Mouse (Mus musculus) thymus, adult 2 months (tissue): ENCODE data around the gene Olfr74.

ENCODE experiments used
- CTCF ChIP-seq: fragments of 200-500 bp; IDR thresholded peaks from 2 replicates; pipeline ENCODE4 v1.5.1; 2012; ENCODE audit warnings: mild to moderate bottlenecking, control low read depth, low read length, moderate library complexity, borderline replicate concordance; ENCODE audit not compliant: control insufficient read depth, poor library complexity, insufficient read depth; ENCODE audit errors: extremely low read depth
- POLR2A ChIP-seq: fragments of 200-500 bp; IDR thresholded peaks from 2 replicates; pipeline ENCODE4 v1.6.1; 2012; ENCODE audit warnings: mild to moderate bottlenecking, low read length, control low read depth, moderate library complexity; ENCODE audit not compliant: control insufficient read depth, poor library complexity, insufficient read depth; ENCODE audit errors: extremely low read depth

GRCm38 (mm10) chr2:87968199-87968598, 6.3 kb downstream of the Olfr74 start, which contains the start of gene Olfr1157:
- TF ChIP-seq CTCF (no peak), POLR2A (no peak)
